Mouse (Mus musculus) left cerebral cortex, adult 9 months (tissue): ENCODE measurements at regions not wholly inside any gene's neighbourhood (a gene's known extent, or its start where the extent isn't known, plus 50 kb on each side); places are given as distances from the start of the nearest gene placed in this dataset.

Experiments
- DNase-seq, 2 experiments: peaks; one replicate each; pipeline ENCODE4 v3.0.0; 2022; ENCODE audit warnings: low spot score in 2 of 2

DNA sequence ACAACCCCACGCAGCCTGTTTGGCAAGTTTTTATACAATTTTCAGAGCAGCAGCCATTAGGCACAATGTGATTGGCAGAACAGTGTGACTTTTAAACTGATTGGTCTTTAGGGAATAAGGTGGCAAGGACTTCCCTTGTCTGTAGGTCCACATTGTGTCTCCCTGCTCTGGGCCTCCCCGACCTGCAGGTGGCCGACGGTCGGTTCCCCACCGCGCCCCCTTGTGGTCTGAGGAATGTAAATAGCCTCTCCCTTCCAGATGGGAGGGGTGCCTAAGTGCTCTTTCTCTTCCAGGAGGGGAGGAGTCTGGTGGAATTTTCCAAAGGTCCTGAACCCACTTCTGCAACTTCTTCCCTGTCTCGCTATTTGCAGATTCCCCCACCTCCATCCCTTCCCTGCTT lies 52.5 kb upstream of the Prr5 start:
- peak in 1 of 2 experiments; percentile 50 for DNase-seq

DNA sequence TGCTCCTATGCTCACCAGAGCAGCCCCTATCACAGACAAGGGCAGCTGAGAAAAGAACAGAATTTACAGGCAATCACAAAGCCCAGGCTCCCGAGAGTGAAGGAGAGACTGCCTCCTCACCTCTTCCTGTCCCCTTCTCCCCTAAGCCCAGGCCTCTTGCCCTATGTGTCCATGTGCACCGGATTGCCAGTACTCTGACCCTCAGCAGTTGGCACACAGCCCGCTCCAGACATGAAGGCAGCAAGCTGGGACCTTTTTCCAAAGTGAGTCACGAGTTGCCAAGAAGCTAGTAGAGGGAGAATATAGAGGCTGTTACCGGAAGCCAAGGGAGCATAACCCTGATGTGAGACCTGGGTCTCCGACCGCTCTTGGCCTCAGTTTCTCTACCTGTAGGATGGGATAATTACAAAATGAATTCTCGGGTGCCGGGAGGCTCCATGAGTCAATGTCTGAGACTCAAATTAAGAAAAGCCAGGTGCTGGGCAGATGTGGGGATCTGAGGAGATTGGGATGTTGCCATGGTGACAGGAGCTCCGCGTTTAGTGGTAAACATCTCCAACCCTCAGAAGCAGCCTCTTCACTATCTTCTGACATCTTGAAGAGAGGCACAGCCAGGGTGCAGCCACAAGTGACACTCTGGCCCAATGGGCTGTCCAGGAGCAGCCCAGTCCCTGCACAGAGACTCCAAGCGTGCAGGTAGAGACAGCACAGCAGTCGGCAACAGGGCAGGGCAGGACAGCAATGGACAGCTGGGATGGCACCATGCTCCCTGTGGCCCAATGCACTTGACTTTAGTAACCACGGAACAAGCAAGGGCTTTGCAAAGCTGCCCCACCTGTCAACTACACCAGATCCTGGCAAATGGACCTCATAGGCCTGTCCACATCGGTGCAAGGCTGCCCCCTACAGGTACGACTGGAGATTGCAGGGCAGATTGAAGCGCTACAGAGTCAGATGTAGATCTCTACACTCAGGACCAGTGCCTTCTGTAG lies 55.6 kb upstream of the Prr5 start:
- peak; percentile 64 to 94 for DNase-seq

- DNase-seq: no peak
Measured at GRCm38 (mm10) chr15:84612961-84613360, 55.3 kb upstream of the Rtl6 start.

DNA sequence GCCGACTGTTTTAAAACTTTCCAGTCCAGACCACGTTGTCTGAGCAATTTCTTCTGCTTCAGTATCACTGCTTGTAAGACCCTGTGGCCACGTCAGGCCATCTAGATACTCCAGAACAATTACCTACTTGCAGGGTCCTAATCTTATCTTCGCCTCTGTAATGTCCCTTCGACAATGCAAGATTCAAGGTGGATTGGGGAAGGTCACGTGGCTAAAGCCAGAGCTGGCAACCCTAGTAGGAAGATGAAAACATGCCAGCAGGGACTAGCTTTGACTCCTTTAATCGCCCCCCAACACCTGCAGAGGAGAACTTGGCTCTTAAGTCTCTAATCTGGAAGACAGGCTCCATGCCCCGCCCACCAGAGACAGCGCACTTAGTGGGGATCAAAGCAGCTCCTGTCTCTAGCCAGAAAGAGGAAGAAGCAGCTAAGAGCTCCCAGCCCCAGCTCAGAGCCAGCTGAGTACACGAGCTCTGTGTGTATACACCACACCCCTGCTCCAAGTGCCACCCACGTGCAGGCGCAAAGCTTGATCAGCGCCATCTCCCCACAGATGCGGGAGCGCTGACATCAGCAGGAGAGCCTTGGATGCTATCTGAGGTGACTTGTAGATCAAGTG lies 52.3 kb upstream of the Rtl6 start:
- peak; percentile 69 to 73 for DNase-seq

- no peak for DNase-seq
Measured at GRCm38 (mm10) chr15:84609063-84609462, 51.4 kb upstream of the Rtl6 start.
